Mouse (Mus musculus) spleen, postnatal 36 days (tissue): ENCODE measurements around the gene Rhd.
A peak's percentile ranks its signal among the peaks of the same experiment; 100 is the strongest.
"Not testable (repeated sequence)": the region's sequence is repeated elsewhere in the genome, so short reads cannot be mapped to it uniquely, and the experiment has no call there.

Experiments used
- DNase-seq, 2 experiments: peaks; one replicate each; pipeline ENCODE4 v3.0.0; 2022; ENCODE audit warnings: low spot score in 2 of 2, mixed read lengths in 1 of 2

Rhd gene

DNA sequence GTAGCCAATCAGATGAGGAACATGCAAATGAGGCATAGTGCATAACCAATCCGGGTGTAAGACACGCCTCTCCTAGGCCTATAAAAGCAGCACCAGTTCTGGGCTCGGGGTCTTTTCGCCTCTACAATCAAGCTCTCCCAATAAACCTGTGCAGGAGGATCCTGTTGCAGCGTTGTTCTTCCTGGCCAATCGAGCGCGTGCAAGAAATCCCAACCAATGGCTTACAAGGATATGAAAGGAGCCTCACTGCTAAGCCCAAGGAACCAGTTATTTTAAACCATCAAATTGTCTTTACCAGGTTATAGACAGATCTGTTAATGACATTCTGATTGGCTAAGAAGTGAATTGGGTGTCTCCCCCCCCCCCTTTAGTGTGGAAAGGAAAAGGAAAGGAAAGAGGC is 47.1 kb downstream of the Rhd start:
- DNase-seq = not testable (repeated sequence)

DNA sequence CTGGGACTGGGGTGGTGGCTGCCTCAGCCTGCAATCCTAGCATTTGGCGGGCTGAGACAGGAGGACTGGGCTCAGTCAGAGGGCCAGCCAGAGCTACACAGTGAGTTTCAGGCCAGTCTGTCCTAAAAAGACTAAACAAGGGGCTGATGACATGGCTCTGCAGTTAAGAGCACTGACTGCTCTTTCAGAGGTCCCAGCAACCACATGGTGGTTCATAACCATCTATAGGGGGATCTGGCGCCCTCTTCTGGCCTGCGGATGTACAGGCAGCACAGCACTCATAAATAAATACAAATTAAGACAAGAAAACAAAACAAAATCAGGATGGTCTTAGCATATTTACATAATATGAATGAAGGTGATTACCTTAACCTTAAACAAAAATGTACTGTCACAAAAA is 49.1 kb downstream of the Rhd start:
- DNase-seq = peak; percentile 71 to 78

DNA sequence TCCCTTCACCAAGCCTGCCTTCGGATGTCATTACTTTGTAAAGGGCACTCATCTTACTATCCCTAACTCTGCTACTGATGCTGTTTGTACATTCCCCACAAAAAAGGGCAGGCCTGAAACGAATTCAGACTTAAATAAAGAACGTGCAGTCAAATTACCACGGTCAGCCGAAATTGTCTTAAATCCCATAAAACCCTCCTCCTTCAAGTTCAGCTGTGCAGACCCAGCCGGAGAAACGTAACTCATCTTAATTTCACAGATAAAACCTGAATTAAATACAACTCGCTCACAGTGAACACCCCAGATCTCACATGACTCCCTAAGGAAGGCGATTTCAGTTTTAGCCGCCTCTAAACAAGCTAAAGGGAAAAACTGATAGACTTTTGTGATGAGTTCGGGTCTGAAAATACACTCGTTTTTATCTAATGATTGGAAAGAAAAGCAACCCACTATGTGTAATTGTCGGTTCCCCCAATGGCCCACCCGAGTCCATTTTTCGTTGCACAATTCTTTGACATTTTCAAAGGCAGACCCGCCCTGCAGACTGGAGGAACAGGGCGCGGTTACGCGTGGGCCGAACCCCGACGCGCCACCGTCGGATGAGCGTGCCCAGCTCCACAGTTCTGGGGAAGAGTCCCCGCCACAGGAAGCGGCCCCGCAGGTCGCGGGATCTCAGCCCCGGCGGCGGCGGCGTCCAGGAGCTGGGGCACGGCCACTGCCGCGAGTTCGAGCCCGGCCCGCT is 50.0 kb downstream of the Rhd start:
- peak in 1 of 2 experiments; percentile 70 for DNase-seq

DNA sequence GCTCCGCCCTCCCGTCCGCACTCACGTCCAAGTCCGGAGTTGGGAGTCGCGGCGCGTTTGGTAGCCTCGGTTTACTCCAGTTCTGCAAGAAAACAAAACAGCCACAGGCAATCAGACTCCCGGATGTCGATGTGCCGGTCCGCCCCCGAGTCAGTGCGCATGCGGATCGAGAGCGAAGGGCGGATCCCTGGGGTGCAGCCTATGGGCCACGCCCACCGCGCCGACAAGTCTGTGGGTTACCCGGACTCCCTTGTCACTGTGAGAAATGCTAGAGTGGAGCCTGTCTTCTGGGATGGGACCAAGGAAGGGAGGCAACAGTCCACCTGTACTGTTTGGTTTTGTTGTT is 50.5 kb downstream of the Rhd start, which contains the start of gene Tmem50a:
Gene Tmem50a, minus strand, starts transcription at position 161 of the 346 bp plus-strand sequence.
- DNase-seq = peak; percentile 96 to 97

DNA sequence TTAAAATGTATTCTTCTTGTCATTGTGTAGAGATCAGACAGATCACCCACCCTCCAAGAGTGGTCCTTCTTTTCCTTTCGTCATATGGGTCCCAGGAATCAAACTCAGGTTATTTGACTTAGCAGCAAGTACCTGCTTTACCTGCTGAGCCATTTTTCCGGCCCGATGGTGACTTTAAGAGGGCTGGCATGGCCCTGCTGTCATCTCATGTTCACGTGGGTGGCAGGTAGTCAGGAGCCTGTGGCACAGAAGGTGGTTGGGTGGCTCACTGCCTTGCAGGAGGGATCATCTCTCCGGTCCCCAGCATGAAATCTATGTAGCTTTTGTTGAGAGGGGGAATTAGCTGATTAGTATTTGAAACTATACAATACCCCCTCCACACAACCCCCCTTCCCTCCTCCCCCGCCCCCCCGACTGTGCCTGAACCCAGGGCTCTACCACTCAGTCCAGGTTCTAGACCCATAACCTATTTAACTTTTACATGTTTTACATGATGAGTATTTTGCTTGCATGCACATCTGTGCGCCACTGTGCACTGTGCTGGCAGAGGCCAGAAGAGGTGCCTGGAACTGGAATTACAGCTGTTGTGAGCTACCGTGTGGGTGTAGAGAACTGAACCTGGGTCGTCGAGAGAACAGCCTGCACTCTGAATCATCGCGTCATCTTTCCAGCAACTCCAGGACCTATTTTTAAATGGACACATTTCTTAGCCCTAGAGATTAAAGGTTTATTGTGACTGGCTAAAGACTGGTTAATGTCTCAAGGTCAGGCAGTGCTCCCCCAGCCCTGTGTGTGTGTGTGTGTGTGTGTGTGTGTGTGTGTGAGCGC is 51.1 kb downstream of the Rhd start:
- DNase-seq = no peak

DNA sequence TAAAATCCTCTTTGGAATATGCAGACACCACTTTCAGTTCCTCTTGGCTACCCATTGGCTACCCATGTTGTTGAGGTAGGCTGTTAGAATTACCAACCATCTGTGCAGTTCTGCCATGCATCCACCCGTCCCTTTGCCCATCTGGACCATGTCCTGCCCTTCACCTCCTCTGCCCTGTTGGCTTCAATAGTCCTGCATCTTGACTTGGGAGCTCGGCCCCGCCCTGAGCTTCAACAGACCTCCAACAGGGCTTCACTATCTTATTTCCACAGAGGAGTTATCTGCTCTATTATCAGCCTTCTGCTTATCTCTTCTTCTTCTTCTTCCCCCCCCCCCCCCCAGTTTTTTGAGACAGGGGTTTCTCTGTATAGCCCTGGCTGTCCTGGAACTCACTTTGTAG is 52.9 kb downstream of the Rhd start:
- no peak for DNase-seq

DNA sequence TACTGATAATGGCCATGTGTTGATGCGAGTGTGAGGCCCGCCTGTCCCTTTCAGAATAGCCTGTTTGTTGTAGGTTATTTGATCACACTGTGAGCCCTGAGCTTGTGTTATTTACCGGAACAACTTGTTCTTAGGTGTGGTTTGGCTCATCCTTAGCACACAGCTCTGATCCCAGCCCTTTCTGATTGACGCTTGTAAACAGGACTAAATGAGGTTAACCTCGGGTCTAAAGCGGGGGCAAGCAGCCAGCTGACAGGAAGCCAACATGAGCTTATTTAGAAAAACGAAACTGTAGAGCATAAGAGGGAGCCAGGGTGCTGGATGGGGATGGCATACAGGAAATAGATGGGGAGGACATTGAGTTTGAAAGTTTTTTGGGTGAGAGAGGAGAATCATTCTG is 54.0 kb downstream of the Rhd start:
- DNase-seq = peak; percentile 73 to 78

DNA sequence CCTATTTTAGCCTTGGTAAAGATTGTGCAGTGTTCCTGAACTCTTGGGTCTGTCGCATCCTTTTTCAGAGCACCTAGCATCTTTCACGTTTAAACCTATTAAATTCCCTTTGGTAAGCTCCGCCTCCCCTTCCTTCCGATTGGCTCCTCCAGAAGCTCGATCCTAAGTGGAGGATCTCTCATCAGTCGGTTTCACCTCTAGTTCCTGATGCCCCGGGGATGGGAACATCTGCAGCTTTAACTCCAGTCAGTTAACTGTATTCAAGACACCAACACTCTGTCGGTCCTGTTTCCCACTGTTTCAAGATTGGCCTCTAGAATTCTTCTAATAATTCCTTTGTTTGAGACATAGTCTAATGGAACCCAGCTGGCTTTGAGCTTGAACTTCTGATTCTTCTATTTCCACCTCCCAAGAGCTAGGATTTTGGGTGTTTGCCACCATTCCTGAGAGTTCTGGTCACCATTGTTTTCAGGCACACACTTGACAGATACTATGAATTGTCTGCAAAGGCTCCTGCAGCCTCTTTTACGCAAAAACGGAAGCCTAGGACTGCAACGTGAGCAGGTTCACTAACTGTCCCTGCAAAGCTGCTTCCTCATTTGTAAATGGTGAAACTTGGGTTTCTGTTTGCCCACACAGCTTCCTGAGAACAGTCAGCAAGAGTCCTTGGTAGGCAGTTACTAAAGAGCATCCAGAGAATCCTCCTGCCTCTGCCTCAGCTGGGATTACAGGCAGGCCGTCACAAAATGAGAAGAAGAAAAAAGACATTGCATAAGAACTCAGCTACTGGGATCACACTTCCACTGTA is 55.6 kb downstream of the Rhd start:
- DNase-seq = peak; percentile 82 to 84

DNA sequence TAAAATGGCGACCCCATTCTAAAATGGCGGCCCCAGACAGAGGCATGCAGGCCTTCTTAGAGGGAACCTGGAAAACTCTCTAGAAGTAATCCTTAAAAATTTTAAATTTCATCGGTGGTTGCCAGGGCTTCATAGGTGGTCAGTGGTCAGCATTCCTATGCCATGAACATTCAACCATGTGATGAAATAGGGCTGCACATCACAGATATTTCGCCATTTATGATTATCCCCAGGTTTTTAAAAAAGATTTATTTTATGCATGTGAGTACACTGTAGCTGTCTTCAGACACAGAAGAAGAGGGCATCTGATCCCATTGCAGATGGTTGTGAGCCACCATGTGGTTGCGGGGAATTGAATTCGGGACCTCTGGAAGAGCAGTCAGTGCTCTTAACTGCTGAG is 56.3 kb downstream of the Rhd start:
- DNase-seq = no peak

DNA sequence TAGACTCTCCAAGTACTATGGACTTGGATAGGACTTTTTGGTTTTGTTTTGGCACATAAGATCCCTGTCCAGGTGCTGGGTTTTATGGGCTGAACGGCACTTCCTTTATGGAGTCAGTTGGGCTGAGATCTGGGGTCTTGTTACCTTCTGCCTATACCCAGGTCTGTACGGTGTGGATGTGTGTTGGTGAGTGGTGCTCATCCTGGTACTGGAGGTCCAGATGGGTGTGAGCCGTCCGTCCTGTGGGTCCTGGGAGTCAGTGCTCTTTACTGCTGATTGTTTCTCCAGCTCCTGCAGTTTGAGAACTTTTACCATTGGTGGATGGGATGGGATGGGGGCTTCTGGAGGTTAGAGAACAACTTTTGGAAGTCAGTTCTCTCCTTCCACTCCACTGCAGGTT is 57.4 kb downstream of the Rhd start:
- no peak for DNase-seq

DNA sequence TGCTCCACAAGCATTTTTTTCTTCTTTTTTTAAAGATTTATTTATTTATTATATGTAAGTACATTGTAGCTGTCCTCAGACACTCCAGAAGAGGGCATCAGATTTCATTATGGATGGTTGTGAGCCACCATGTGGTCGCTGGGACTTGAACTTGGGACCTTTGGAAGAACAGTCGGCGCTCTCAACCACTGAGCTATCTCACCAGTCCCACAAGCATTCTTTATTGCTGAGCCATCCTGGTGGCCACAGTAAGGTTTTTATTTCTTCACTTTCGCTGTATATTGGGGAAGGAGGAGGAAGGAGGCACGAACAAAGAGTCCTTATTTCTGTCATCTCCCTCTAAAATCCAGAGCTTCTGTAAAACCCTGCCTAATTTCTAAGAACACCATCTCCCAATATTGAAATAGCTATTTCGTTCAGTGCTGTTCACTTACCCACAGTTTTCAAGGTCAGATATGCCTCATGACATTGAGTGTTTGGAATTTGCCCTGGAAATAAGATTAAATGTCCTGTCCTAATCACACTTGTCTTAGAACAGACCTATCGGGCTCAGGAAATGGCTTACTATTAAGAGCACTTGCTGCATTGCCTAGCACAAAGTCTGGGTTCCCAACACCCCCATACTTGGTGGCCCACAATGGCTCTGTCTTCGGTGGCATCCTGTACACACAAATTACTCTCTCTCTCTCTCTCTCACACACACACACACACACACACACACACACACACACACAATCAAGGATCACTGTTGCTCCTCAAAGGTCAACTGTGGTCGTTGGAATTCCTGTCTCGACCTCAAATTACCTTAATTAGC is 58.0 kb downstream of the Rhd start:
- no peak for DNase-seq

DNA sequence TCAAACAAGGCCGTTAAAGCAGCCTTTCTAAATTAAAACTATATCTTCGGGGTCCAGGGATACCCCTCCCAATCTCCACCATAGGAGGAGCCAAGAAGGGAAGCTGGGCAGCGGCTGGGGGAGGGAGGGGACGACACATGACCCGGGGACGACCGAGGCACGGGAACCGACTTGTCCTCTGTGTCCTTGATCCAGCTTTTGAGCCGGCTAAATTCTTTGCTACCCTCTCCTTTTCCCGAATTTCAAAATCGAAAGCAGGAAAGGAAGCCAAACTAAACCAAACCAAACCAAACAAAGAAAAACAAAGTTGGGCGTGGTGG is 58.5 kb downstream of the Rhd start:
- DNase-seq = peak; percentile 67 to 77

DNA sequence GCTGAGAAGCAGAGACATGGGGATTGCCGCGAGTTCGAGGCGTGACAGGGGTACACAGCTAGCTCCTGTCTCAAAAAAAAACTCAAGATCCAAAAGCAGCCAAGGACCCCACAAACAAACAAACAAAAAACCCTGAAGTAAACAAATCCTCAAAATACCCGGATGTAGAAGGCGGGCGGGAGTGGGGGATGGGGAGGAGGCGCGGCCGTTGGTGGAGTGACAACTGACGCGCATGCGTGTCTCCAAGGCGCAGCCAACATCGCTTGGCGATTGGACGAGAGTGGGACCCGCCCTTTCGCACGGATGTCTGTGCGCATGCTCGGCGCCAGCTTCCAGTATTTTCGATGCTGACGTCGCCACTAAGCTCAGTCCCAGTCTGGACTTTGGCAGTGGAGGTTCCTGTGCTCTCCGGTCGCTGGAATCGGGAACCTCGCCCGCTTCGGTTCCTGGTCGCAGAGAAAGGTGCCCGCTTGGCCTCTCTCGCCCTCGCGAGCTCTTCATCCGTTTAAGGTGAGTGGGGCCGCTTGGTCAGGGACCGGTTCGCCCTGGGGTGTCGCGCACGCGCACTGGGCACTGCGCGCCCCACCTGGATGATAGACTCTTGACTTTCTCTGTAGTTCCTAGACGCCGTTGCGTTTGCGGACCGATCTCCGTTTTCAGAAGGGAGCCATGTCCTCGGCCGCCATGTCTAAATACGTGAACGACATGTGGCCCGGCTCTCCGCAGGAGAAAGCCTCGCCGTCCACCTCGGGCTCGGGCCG is 59.1 kb downstream of the Rhd start, which contains the start of gene Rsrp1:
Gene Rsrp1, plus strand, starts transcription at position 335 of the 761 bp plus-strand sequence.
- DNase-seq = peak; percentile 97

DNA sequence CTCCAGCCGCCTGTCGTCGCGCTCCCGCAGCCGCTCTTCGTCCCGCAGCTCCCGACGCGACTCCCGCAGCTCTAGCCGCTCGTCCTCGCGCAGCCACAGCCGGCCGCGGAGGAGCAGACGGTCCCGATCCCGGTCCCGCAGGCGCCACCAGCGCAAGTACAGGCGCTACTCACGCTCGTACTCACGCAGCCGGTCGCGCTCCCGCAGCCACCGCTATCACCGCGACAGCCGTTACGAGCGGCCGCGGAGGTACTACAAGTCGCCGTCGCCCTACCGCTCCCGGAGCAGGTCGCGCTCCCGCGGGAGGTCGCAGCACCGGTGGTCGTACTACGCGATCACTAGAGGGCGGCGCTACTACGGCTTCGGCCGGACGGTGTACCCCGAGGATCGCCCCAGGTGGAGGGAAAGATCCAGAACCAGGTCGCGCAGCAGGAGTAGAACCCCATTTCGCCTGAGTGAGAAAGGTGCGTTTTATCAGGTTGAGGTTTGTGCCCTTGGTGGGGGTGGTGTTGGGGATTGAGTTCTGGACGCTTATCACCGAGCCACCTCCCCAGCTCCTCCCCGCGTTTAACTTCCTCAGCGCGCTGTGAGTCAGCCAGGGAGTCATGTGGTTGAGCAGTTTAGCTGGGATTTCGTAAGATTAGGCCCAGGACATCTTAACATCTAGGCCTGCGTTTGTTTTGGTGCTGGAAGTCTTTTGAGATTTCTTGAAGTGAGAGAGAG is 59.8 kb downstream of the Rhd start:
- DNase-seq = peak; percentile 71 to 79

DNA sequence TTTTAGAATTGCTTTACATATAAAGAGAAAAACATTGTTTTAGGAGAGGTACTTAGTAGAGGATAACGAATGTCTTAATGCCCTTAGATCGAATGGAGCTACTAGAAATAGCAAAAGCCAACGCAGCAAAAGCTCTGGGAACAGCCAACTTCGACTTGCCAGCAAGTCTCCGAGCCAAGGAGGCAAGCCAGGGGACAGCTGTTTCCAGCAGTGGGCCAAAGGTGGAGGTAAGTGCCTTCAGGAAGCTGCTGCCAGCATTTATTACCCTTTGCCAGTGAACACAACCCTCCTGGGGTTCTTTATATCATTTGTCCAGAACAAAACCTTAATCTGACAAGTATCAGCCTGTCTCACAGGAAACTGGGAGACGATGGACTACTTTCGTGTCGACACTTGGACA is 60.9 kb downstream of the Rhd start:
- no peak for DNase-seq

DNA sequence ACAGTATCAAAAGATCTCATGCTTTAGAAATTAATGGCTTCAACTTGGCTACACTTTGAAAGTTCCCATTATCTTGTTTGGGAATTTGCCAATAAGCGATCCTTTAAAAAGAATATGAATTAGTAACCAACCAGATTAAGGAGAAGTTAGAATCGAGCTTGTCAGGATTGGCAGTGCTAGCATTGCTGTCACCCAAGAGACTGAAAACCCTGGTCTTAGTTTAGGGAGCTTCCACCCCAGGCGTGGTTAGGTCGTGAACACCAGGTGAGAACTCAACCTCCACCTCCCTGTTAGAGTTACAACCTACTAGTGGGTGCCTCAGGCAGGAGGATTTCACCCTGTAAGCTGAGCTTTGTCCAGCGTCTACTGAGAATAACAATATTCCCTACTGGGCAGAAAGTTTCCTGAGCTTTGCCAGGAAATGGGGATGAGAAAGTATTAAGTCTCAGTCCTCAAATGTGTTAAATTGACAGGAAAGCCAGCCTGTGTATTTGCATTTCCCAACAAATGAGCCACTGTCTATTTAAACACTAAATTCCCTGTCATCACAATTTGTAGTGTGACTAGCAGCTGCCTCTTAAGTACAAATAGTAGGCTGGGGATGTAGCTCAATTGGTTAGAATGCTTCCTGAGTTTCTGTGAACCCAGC is 63.6 kb downstream of the Rhd start:
- no peak for DNase-seq

DNA sequence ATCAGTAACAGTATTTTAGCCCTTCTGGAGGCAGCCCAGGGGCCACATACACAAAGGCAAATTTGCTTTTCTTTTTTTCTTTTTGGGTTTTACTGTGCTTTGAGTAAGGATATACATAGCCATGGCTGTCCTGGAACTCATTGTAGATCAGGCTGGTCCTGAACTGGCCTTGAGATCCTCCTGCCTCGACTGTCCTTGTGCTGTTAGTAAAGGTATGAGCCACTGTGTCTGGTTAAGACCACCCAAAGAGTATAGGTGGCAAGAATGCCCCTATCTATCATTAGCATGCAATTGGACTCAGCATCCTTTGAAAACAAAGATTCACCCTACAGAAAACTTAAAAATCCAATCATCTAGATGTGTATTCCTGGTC is 64.1 kb downstream of the Rhd start:
- DNase-seq = no peak

DNA sequence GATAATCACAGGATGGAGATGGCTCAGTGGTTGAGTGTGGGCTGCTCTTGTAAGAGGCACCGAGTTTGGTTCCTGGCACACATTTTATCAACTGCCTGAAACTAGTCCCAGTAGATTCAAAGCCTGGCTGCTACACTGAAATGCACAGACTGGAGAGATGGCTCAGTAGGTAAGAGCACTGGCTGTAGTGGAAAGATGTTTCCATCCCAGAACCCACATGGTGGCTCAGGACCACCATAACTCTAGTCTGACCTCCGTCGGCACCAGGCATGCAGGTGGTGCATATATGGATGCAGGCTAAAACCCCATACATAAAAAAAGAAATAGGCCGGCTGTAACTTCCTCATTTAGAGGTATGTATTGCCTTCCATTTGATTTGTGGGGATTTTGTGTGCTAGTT is 65.2 kb downstream of the Rhd start:
- peak; percentile 58 to 63 for DNase-seq

DNA sequence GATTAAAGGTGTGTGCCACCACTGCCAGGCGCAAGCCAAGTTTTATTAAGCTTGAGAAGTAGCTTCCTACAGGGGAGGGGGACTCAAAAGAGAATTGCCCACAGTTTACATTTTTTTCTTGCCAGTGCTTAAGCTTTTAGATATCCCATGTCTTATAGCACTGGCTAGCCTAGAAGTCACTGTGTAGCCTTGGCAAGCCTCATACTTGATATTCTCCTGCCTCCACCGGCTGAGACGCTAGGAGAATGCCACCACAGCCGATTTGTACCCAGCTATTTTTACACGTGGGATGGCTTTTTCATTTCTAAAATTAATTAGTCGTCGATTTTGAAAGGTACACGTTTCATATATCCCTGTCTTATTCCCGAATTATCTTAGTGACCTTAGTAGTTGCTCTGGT is 65.9 kb downstream of the Rhd start:
- DNase-seq = no peak
